Mouse (Mus musculus) ES-E14 (cell line): Measurements from ENCODE around the gene Lsm3.

Source experiments
- CHD2 ChIP-seq: IDR thresholded peaks from 2 replicates; pipeline ENCODE4 v1.6.1; 2014; ENCODE audit warnings: mild to moderate bottlenecking, low read depth, low read length, inconsistent platforms
- HCFC1 ChIP-seq: IDR thresholded peaks from 2 replicates; pipeline ENCODE4 v1.6.1; 2012; ENCODE audit warnings: low read length, inconsistent platforms, borderline replicate concordance; ENCODE audit not compliant: insufficient read depth
- MAFK ChIP-seq: IDR thresholded peaks from 2 replicates; pipeline ENCODE4 v1.6.1; 2014; ENCODE audit warnings: mild to moderate bottlenecking, low read depth, low read length, inconsistent platforms; ENCODE audit not compliant: insufficient read depth
- ZC3H11A ChIP-seq: IDR thresholded peaks from 2 replicates; pipeline ENCODE4 v1.6.1; 2012; ENCODE audit warnings: low read depth, mild to moderate bottlenecking, inconsistent platforms, low read length, borderline replicate concordance
- ZNF384 ChIP-seq: IDR thresholded peaks from 2 replicates; pipeline ENCODE4 v1.6.1; 2012; ENCODE audit warnings: low read depth, low read length, inconsistent platforms

- TF ChIP-seq ZNF384: no peak
- TF ChIP-seq ZC3H11A: no peak
- no peak for TF ChIP-seq CHD2
- no peak for TF ChIP-seq MAFK
- TF ChIP-seq HCFC1: no peak
Measured at GRCm38 (mm10) chr6:91472319-91472718, 43.4 kb upstream of the Lsm3 start.
